Mouse (Mus musculus): ENCODE measurements around the gene Mmel1. TPM values are rescaled to one million over a fixed set of nuclear protein-coding genes. Genes with fewer than 3 reads are reported as not detected.

The Mmel1 gene
- polyA plus RNA-seq, 1 experiment from 2014 or later, result 0.34 TPM

- H3K4me1 ChIP-seq (replicated peaks), result peaks cover 7% of the 10 kb centered on the region
- WGBS, result 81% methylated on average over 6 of the region's 6 CpGs
Measured at GRCm38 (mm10) chr4:154867257-154867656, 2.1 kb upstream of the Mmel1 start.

GRCm38 (mm10) chr4:154870721-154871120 lies 1.3 kb downstream of the Mmel1 start:
- no peak for ATAC-seq
- WGBS, result 77% methylated on average over 4 of the region's 4 CpGs
- no peak overlapping the region for H3K4me2 ChIP-seq (replicated peaks)
- H3K4me1 ChIP-seq (replicated peaks), result no peaks in the 10 kb centered on the region
- no peak overlapping the region for H3K27ac ChIP-seq
- no peak overlapping the region for H3K9ac ChIP-seq
- no peak overlapping the region for H3K4me3 ChIP-seq (replicated peaks)
- H3K36me3 ChIP-seq, result no peaks in the 10 kb centered on the region
- no peaks in the 10 kb centered on the region for H3K27me3 ChIP-seq (replicated peaks)
- H3K9me3 ChIP-seq, result no peaks in the 10 kb centered on the region

More at GRCm38 (mm10) chr4:154867257-154867656, 2.1 kb upstream of the Mmel1 start:
- Histone ChIP-seq H3K36me3 (no peaks in the 10 kb centered on the region), H3K9ac (no peak overlapping the region), H3K4me3 (replicated peaks) (no peak overlapping the region), H3K27ac (no peak overlapping the region), H3K4me2 (replicated peaks) (no peak overlapping the region), H3K27me3 (replicated peaks) (no peaks in the 10 kb centered on the region), H3K9me3 (no peaks in the 10 kb centered on the region)
- ATAC-seq, result no peak

GRCm38 (mm10) chr4:154871757-154872251 lies 2.4 kb downstream of the Mmel1 start:
- Histone ChIP-seq H3K27ac (no peak overlapping the region), H3K4me1 (replicated peaks) (no peaks in the 10 kb centered on the region), H3K36me3 (no peaks in the 10 kb centered on the region), H3K27me3 (replicated peaks) (0 out of 2 replicates have a peak, but pooled peaks cover 4% of the 10 kb centered on the region), H3K9ac (0 out of 2 replicates have a peak overlapping the region, but pooled peaks have one; percentile 10), H3K4me3 (replicated peaks) (no peak overlapping the region), H3K9me3 (no peaks in the 10 kb centered on the region), H3K4me2 (replicated peaks) (peak overlapping the region; percentile 35; the same call in 1 of the 2 replicates)
- WGBS, result 2% methylated on average over 13 of the region's 13 CpGs
- ATAC-seq, result peak; percentile 48

- H3K9ac ChIP-seq, result no peak overlapping the region
- no peaks in the 10 kb centered on the region for H3K36me3 ChIP-seq
- H3K27me3 ChIP-seq (replicated peaks), result 0 out of 2 replicates have a peak, but pooled peaks cover 4% of the 10 kb centered on the region
- no peak overlapping the region for H3K4me3 ChIP-seq (replicated peaks)
- no peak overlapping the region for H3K4me2 ChIP-seq (replicated peaks)
- no peak overlapping the region for H3K27ac ChIP-seq
- no peaks in the 10 kb centered on the region for H3K4me1 ChIP-seq (replicated peaks)
- ATAC-seq, result no peak
- no peaks in the 10 kb centered on the region for H3K9me3 ChIP-seq
- 62% methylated on average over 6 of the region's 6 CpGs for WGBS
Measured at GRCm38 (mm10) chr4:154873186-154873585, 3.8 kb downstream of the Mmel1 start.

GRCm38 (mm10) chr4:154877864-154878548 lies 8.6 kb downstream of the Mmel1 start:
- Histone ChIP-seq H3K27ac (peak overlapping the region; percentile 72), H3K4me1 (replicated peaks) (0 out of 2 replicates have a peak, but pooled peaks cover 6% of the 10 kb centered on the region), H3K36me3 (no peaks in the 10 kb centered on the region), H3K4me2 (replicated peaks) (peak overlapping the region; percentile 62), H3K27me3 (replicated peaks) (0 out of 2 replicates have a peak, but pooled peaks cover 4% of the 10 kb centered on the region), H3K4me3 (replicated peaks) (peak overlapping the region; percentile 31), H3K9me3 (no peaks in the 10 kb centered on the region), H3K9ac (no peak overlapping the region)
- 7% methylated on average over 18 of the region's 18 CpGs for WGBS
- ATAC-seq, result peak; percentile 97

- Histone ChIP-seq H3K27ac (no peak overlapping the region), H3K4me1 (replicated peaks) (0 out of 2 replicates have a peak, but pooled peaks cover 6% of the 10 kb centered on the region), H3K36me3 (no peaks in the 10 kb centered on the region), H3K4me2 (replicated peaks) (no peak overlapping the region), H3K27me3 (replicated peaks) (0 out of 2 replicates have a peak, but pooled peaks cover 4% of the 10 kb centered on the region), H3K4me3 (replicated peaks) (no peak overlapping the region), H3K9me3 (no peaks in the 10 kb centered on the region), H3K9ac (no peak overlapping the region)
- no peak; the same call in 1 of the 2 replicates for ATAC-seq
- 70% methylated on average over 6 of the region's 6 CpGs for WGBS
Measured at GRCm38 (mm10) chr4:154880730-154881129, 11.3 kb downstream of the Mmel1 start.

GRCm38 (mm10) chr4:154882014-154882659 lies 12.8 kb downstream of the Mmel1 start:
- no peak overlapping the region for H3K9ac ChIP-seq
- H3K27me3 ChIP-seq (replicated peaks), result no peaks in the 10 kb centered on the region
- WGBS, result 23% methylated on average over 14 of the region's 14 CpGs
- H3K4me1 ChIP-seq (replicated peaks), result 0 out of 2 replicates have a peak, but pooled peaks cover 6% of the 10 kb centered on the region
- H3K27ac ChIP-seq, result no peak overlapping the region
- no peak for ATAC-seq
- no peaks in the 10 kb centered on the region for H3K36me3 ChIP-seq
- no peaks in the 10 kb centered on the region for H3K9me3 ChIP-seq
- H3K4me2 ChIP-seq (replicated peaks), result no peak overlapping the region
- H3K4me3 ChIP-seq (replicated peaks), result no peak overlapping the region

- WGBS, result 71% methylated on average over 11 of the region's 11 CpGs
- Histone ChIP-seq H3K27ac (no peak overlapping the region), H3K9me3 (no peaks in the 10 kb centered on the region), H3K36me3 (no peaks in the 10 kb centered on the region), H3K4me3 (replicated peaks) (no peak overlapping the region), H3K27me3 (replicated peaks) (no peaks in the 10 kb centered on the region), H3K9ac (no peak overlapping the region), H3K4me2 (replicated peaks) (no peak overlapping the region), H3K4me1 (replicated peaks) (0 out of 2 replicates have a peak, but pooled peaks cover 3% of the 10 kb centered on the region)
- no peak for ATAC-seq
Measured at GRCm38 (mm10) chr4:154885416-154885815, 16.0 kb downstream of the Mmel1 start.

GRCm38 (mm10) chr4:154886876-154887592 lies 17.6 kb downstream of the Mmel1 start:
- Histone ChIP-seq H3K4me2 (replicated peaks) (no peak overlapping the region), H3K9ac (no peak overlapping the region)
- 65% methylated on average over 13 of the region's 13 CpGs for WGBS

GRCm38 (mm10) chr4:154887593-154888250 lies 18.3 kb downstream of the Mmel1 start:
- 71% methylated on average over 15 of the region's 15 CpGs for WGBS
- H3K4me2 ChIP-seq (replicated peaks), result no peak overlapping the region
- ATAC-seq, result no peak
- H3K36me3 ChIP-seq, result no peaks in the 10 kb centered on the region
- H3K27me3 ChIP-seq (replicated peaks), result no peaks in the 10 kb centered on the region
- no peaks in the 10 kb centered on the region for H3K9me3 ChIP-seq
- 0 out of 2 replicates have a peak, but pooled peaks cover under 1% of the 10 kb centered on the region for H3K4me1 ChIP-seq (replicated peaks)
- no peak overlapping the region for H3K9ac ChIP-seq
- no peak overlapping the region for H3K4me3 ChIP-seq (replicated peaks)
- no peak overlapping the region for H3K27ac ChIP-seq

More at GRCm38 (mm10) chr4:154886876-154887592, 17.6 kb downstream of the Mmel1 start:
- no peak for ATAC-seq
- no peak overlapping the region for H3K27ac ChIP-seq
- no peaks in the 10 kb centered on the region for H3K27me3 ChIP-seq (replicated peaks)
- no peaks in the 10 kb centered on the region for H3K9me3 ChIP-seq
- H3K4me1 ChIP-seq (replicated peaks), result 0 out of 2 replicates have a peak, but pooled peaks cover 3% of the 10 kb centered on the region
- H3K36me3 ChIP-seq, result no peaks in the 10 kb centered on the region
- H3K4me3 ChIP-seq (replicated peaks), result no peak overlapping the region

GRCm38 (mm10) chr4:154890887-154891286 lies 21.5 kb downstream of the Mmel1 start:
- WGBS, result 81% methylated on average over 14 of the region's 14 CpGs
- ATAC-seq, result no peak
- Histone ChIP-seq H3K4me2 (replicated peaks) (no peak overlapping the region), H3K27me3 (replicated peaks) (no peaks in the 10 kb centered on the region), H3K4me3 (replicated peaks) (no peak overlapping the region), H3K9ac (no peak overlapping the region), H3K36me3 (no peaks in the 10 kb centered on the region), H3K9me3 (no peaks in the 10 kb centered on the region), H3K27ac (no peak overlapping the region), H3K4me1 (replicated peaks) (no peaks in the 10 kb centered on the region)

Data from intestine, embryonic 15.5 days (tissue).